Mouse (Mus musculus): Measurements from ENCODE around the gene Slamf7.

DNA sequence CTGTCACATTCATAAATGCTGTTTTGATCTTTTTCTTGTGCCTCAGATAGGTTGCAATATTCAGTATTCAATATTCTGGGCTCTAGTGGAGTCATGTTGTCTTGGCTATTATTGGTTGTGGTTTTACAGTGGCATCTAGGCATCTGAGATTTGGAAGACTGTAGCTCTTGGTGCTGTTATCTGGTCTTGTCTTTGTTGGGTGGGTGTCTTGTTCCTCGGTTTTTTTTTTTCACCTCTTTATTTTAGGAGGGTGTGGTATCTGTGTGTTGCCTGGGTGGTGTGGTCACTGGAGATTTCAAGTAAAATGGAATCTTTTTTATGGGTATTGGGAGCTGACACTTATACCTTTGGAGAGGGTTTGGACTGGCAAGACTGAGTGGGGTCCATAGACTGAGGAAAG lies 41.1 kb upstream of the Slamf7 start:
- TF ChIP-seq CTCF (conservative IDR thresholded peaks at IDR 0.05; ENCODE audit: insufficient read depth, insufficient read length, low read depth, low read length) (no peak), POLR2A (IDR thresholded peaks at IDR 0.05; ENCODE audit: low read depth, low read length) (no peak)

Measured in kidney, adult 2 months (tissue).